Mouse (Mus musculus): ENCODE results near the gene Ccin.

Ccin gene

GRCm38 (mm10) chr4:43983181-43983580 lies at the start of gene Ccin:
TSS of gene Ccin (plus strand) at chr4:43983483.
- in situ Hi-C loops (cut with MboI; ENCODE audit: low pct_unique_long_range_greater_than_20kb in 1 of 2, low sequenced_read_pairs in 2 of 2, unreplicated experiment in 1 of 2): loop anchor here in 1 of 2 experiments (5.0 kb wide), 1 partner anchor 56 kb away; no protein-coding TSS in a partner anchor

- in situ Hi-C loops (cut with MboI; ENCODE audit: low pct_unique_long_range_greater_than_20kb in 1 of 2, low sequenced_read_pairs in 2 of 2, unreplicated experiment in 1 of 2): no loop called here
Measured at GRCm38 (mm10) chr4:43936186-43936585, 47.1 kb upstream of the Ccin start.

- in situ Hi-C loops (cut with MboI; ENCODE audit: low pct_unique_long_range_greater_than_20kb in 1 of 2, low sequenced_read_pairs in 2 of 2, unreplicated experiment in 1 of 2): no loop called here
Measured at GRCm38 (mm10) chr4:43936749-43937674, 46.3 kb upstream of the Ccin start.

GRCm38 (mm10) chr4:43941315-43941714 lies 42.0 kb upstream of the Ccin start:
- in situ Hi-C loops (cut with MboI; ENCODE audit: low pct_unique_long_range_greater_than_20kb in 1 of 2, low sequenced_read_pairs in 2 of 2, unreplicated experiment in 1 of 2): no loop called here

GRCm38 (mm10) chr4:43942421-43942820 lies 40.9 kb upstream of the Ccin start:
- in situ Hi-C loops (cut with MboI; ENCODE audit: low pct_unique_long_range_greater_than_20kb in 1 of 2, low sequenced_read_pairs in 2 of 2, unreplicated experiment in 1 of 2): no loop called here

GRCm38 (mm10) chr4:43947571-43947970 lies 35.7 kb upstream of the Ccin start:
- in situ Hi-C loops (cut with MboI; ENCODE audit: low pct_unique_long_range_greater_than_20kb in 1 of 2, low sequenced_read_pairs in 2 of 2, unreplicated experiment in 1 of 2): no loop called here

GRCm38 (mm10) chr4:43957292-43957845 lies 25.9 kb upstream of the Ccin start, which contains the start of gene Glipr2:
TSS of gene Glipr2 (plus strand) at chr4:43957401.
- in situ Hi-C loops (cut with MboI; ENCODE audit: low pct_unique_long_range_greater_than_20kb in 1 of 2, low sequenced_read_pairs in 2 of 2, unreplicated experiment in 1 of 2): no loop called here

GRCm38 (mm10) chr4:43957846-43958461 lies 25.3 kb upstream of the Ccin start:
- in situ Hi-C loops (cut with MboI; ENCODE audit: low pct_unique_long_range_greater_than_20kb in 1 of 2, low sequenced_read_pairs in 2 of 2, unreplicated experiment in 1 of 2): no loop called here

GRCm38 (mm10) chr4:43959523-43960179 lies 23.6 kb upstream of the Ccin start:
- in situ Hi-C loops (cut with MboI; ENCODE audit: low pct_unique_long_range_greater_than_20kb in 1 of 2, low sequenced_read_pairs in 2 of 2, unreplicated experiment in 1 of 2): no loop called here

- in situ Hi-C loops (cut with MboI; ENCODE audit: low pct_unique_long_range_greater_than_20kb in 1 of 2, low sequenced_read_pairs in 2 of 2, unreplicated experiment in 1 of 2): no loop called here
Measured at GRCm38 (mm10) chr4:43960207-43960606, 23.1 kb upstream of the Ccin start.

GRCm38 (mm10) chr4:43964326-43964833 lies 18.9 kb upstream of the Ccin start:
- in situ Hi-C loops (cut with MboI; ENCODE audit: low pct_unique_long_range_greater_than_20kb in 1 of 2, low sequenced_read_pairs in 2 of 2, unreplicated experiment in 1 of 2): no loop called here

GRCm38 (mm10) chr4:43964951-43965684 lies 18.2 kb upstream of the Ccin start:
- in situ Hi-C loops (cut with MboI; ENCODE audit: low pct_unique_long_range_greater_than_20kb in 1 of 2, low sequenced_read_pairs in 2 of 2, unreplicated experiment in 1 of 2): no loop called here

- in situ Hi-C loops (cut with MboI; ENCODE audit: low pct_unique_long_range_greater_than_20kb in 1 of 2, low sequenced_read_pairs in 2 of 2, unreplicated experiment in 1 of 2): no loop called here
Measured at GRCm38 (mm10) chr4:43965856-43966535, 17.3 kb upstream of the Ccin start.

- in situ Hi-C loops (cut with MboI; ENCODE audit: low pct_unique_long_range_greater_than_20kb in 1 of 2, low sequenced_read_pairs in 2 of 2, unreplicated experiment in 1 of 2): no loop called here
Measured at GRCm38 (mm10) chr4:43968650-43969049, 14.6 kb upstream of the Ccin start.

GRCm38 (mm10) chr4:43969373-43969772 lies 13.9 kb upstream of the Ccin start:
- in situ Hi-C loops (cut with MboI; ENCODE audit: low pct_unique_long_range_greater_than_20kb in 1 of 2, low sequenced_read_pairs in 2 of 2, unreplicated experiment in 1 of 2): no loop called here

GRCm38 (mm10) chr4:43970393-43971330 lies 12.6 kb upstream of the Ccin start:
- in situ Hi-C loops (cut with MboI; ENCODE audit: low pct_unique_long_range_greater_than_20kb in 1 of 2, low sequenced_read_pairs in 2 of 2, unreplicated experiment in 1 of 2): no loop called here

Data from mouse embryonic stem cell (cell line).